Mouse (Mus musculus) 3T3-L1 (cell line): ENCODE data around the gene Tlnrd1.

ENCODE experiments used
- DNase-seq: peaks from one replicate; pipeline ENCODE4 v3.0.0-alpha.2; 2015; ENCODE audit warnings: low read depth, low spot score

Gene Tlnrd1

GRCm38 (mm10) chr7:83844807-83845206, 39.3 kb downstream of the Tlnrd1 start:
- no peak for DNase-seq

- DNase-seq = no peak
These were observed 41.4 kb downstream of the Tlnrd1 start for GRCm38 (mm10) chr7:83842486-83843259.

GRCm38 (mm10) chr7:83840076-83840475, 44.0 kb downstream of the Tlnrd1 start:
- DNase-seq = no peak

GRCm38 (mm10) chr7:83838525-83839224, 45.4 kb downstream of the Tlnrd1 start:
- peak; percentile 20 for DNase-seq
